Mouse (Mus musculus) retina, embryonic 14.5 days (tissue): ENCODE results near the gene Fam129a.
"Not testable (repeated sequence)": the region's sequence is repeated elsewhere in the genome, so short reads cannot be mapped to it uniquely, and the experiment has no call there.

ENCODE experiments used
- DNase-seq: peaks from one replicate; pipeline ENCODE4 v3.0.0-alpha.2; 2015; ENCODE audit warnings: low spot score

Fam129a gene

GRCm38 (mm10) chr1:151584182-151584471 lies 13.1 kb downstream of the Fam129a start:
- DNase-seq, result no peak

GRCm38 (mm10) chr1:151584565-151585216 lies 13.7 kb downstream of the Fam129a start:
- no peak for DNase-seq

DNA sequence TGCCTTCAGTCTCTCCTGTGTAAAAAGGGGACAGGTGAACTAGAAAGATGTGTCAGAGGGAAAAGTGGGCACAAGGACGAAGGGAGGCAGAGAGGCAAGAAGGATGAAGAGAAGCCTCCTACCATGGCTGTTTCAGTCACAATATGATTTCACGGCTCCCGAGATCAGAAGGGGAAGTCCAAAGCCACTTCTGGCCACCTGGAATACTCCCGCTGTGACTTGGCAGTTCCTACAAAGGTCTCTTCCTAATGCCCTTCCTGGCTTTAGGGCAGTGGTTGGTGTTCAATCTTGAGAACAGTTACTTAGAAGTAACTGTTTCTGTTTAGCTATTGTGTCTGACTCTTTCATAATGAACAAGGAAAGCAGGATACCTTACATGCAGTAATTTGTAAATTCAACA lies 14.7 kb downstream of the Fam129a start:
- no peak for DNase-seq

- peak; percentile 25 for DNase-seq
These were observed 21.4 kb downstream of the Fam129a start for GRCm38 (mm10) chr1:151592085-151593017.

GRCm38 (mm10) chr1:151594906-151595305 lies 23.9 kb downstream of the Fam129a start:
- DNase-seq, result no peak

- DNase-seq, result no peak
These were observed 24.8 kb downstream of the Fam129a start for GRCm38 (mm10) chr1:151595600-151596299.

- DNase-seq, result no peak
These were observed 25.6 kb downstream of the Fam129a start for GRCm38 (mm10) chr1:151596562-151596961.

GRCm38 (mm10) chr1:151597677-151598297 lies 26.8 kb downstream of the Fam129a start:
- DNase-seq, result no peak

DNA sequence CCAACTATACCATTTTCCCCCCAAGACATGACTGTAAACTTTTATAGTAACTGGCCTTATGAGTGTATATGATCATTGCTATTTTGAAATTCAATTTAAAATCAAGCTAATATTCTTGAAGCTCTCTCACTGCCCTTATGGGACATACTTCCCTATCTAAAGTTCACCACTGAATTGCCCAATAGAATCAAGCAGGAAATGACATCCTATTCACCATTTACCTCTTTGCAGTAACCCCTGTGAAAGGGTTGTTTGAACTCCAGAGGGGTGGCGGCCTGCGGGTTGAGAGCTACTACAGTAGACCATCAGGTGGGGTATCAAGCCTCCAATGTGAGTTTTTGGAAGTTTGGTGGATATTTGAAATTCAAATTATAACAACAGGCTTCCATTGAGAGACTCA lies 27.9 kb downstream of the Fam129a start:
- DNase-seq, result no peak

DNA sequence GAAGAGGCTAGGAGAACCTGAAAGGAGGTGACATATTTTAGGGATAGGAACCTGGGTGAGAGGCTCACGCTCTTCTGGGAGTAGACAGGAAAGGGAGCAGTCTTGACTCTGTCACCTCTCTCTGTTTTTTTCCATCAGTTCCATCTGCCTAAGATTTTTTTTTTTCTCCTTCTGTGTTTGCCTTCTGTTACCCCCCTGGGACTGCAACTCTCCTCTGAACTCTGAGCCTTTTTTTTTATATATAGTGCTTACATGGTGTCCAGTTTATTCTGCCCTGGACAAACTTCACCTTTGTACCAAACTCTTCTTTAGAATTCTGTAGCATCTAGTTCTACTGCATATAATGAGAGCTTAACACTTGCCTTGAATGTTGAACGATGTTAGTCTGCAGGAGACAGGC lies 33.3 kb downstream of the Fam129a start:
- DNase-seq, result no peak

GRCm38 (mm10) chr1:151607957-151608356 lies 37.0 kb downstream of the Fam129a start:
- not testable (repeated sequence) for DNase-seq

- no peak for DNase-seq
These were observed 39.6 kb downstream of the Fam129a start for GRCm38 (mm10) chr1:151610621-151611020.

- DNase-seq, result no peak
These were observed 43.4 kb downstream of the Fam129a start for GRCm38 (mm10) chr1:151614320-151614935.

GRCm38 (mm10) chr1:151615625-151616024 lies 44.6 kb downstream of the Fam129a start:
- no peak for DNase-seq

GRCm38 (mm10) chr1:151616555-151617205 lies 45.7 kb downstream of the Fam129a start:
- no peak for DNase-seq

- DNase-seq, result no peak
These were observed 47.3 kb downstream of the Fam129a start for GRCm38 (mm10) chr1:151618251-151618650.

GRCm38 (mm10) chr1:151619281-151619711 lies 48.3 kb downstream of the Fam129a start:
- DNase-seq, result no peak

DNA sequence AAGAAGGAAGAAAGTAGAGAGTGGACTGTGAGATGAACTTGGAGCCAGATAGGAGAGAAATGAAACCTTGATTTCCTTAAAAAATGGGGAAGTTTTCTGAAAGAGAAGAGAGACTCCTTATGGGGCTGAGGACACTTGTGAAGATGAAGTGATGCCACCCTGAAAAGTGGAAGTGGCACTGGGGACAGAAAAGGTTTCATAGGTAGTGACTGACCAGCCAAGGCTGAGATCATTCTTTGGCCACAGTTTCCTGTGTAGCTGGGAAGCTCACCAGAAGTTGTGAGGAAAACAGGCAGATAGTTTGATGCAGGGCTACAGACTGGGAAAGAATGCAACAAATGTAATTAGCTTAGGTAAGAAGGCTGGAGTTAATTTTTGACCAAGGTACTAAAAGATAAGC lies 49.7 kb downstream of the Fam129a start:
- no peak for DNase-seq

GRCm38 (mm10) chr1:151624442-151625226 lies 53.6 kb downstream of the Fam129a start:
- no peak for DNase-seq

DNA sequence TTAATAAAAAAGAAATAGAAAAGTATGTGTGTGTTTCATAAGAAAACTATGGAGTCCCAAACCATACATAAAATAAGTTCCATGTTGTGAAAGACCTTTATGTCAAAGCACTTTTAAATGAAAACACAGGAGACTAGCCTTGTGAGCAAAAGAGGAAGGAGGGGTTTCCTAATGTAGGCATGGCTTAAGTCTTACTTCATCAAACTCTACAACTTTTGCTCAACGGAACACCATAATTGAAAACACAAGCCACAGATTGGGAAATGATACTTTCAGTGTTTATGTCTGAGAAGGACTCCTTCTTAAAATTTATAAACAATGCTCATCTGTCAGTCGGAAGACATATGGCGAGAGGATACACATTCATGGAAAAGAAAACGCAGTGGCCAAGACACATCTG lies 54.3 kb downstream of the Fam129a start:
- no peak for DNase-seq

- DNase-seq, result no peak
These were observed 54.7 kb downstream of the Fam129a start for GRCm38 (mm10) chr1:151625690-151626089.
